Mouse (Mus musculus) midbrain, embryonic 16.5 days (tissue): ENCODE measurements at regions not wholly inside any gene's neighbourhood (a gene's known extent, or its start where the extent isn't known, plus 50 kb on each side); places are given as distances from the start of the nearest gene placed in this dataset.

ENCODE experiments used
- ATAC-seq: fragments of 200-750 bp; cut with Nextera tagmentation; 2 replicates; pipeline ENCODE4 v1.8.0; 2017; ENCODE audit warnings: moderate TSS enrichment
- H3K27ac ChIP-seq: fragments of 300-500 bp; sonication (generic); 2 replicates; pipeline ENCODE4 v1.5.1; 2014; ENCODE audit warnings: mild to moderate bottlenecking, low read length, mixed read lengths
- H3K27me3 ChIP-seq: fragments of 300-500 bp; sonication (generic); 2 replicates; pipeline ENCODE4 v1.6.1; 2014; ENCODE audit warnings: low read depth, low read length, mixed read lengths; ENCODE audit not compliant: control insufficient read depth, insufficient read depth
- H3K36me3 ChIP-seq: fragments of 300-500 bp; sonication (generic); 2 replicates; pipeline ENCODE4 v1.6.1; 2014; ENCODE audit warnings: mild to moderate bottlenecking, low read length, moderate library complexity, mixed read lengths; ENCODE audit not compliant: control insufficient read depth, insufficient read depth
- H3K4me1 ChIP-seq: fragments of 300-500 bp; sonication (generic); 2 replicates; pipeline ENCODE4 v1.6.1; 2014; ENCODE audit warnings: mild to moderate bottlenecking, low read length, mixed read lengths; ENCODE audit not compliant: control insufficient read depth, insufficient read depth
- H3K4me2 ChIP-seq: fragments of 300-500 bp; sonication (generic); 2 replicates; pipeline ENCODE4 v1.6.1; 2014; ENCODE audit warnings: mild to moderate bottlenecking, low read length, mixed read lengths
- H3K4me3 ChIP-seq: fragments of 300-500 bp; sonication (generic); 2 replicates; pipeline ENCODE4 v1.5.1; 2014; ENCODE audit warnings: low read depth, mild to moderate bottlenecking, low read length, moderate library complexity, mixed read lengths
- H3K9ac ChIP-seq: fragments of 300-500 bp; sonication (generic); 2 replicates; pipeline ENCODE4 v1.6.1; 2014; ENCODE audit warnings: low read depth, low read length, mixed read lengths
- H3K9me3 ChIP-seq: fragments of 300-500 bp; sonication (generic); replicated peaks from 2 replicates; pipeline ENCODE4 v1.6.1; 2014; ENCODE audit warnings: mild to moderate bottlenecking, low read length, mixed read lengths; ENCODE audit not compliant: control insufficient read depth, poor library complexity, severe bottlenecking
- WGBS: fragments of 180-500 bp; shearing (Covaris S2); extraction: QIAGEN DNeasy Blood & Tissue Kit; methylation state at CpG from one replicate; pipeline ENCODE4 v1.1.7; 2014; 5-methylcytosine and 5-hydroxymethylcytosine counted together

- Histone ChIP-seq H3K4me2 (no peak overlapping the region), H3K9me3 (no peaks in the 10 kb centered on the region), H3K4me1 (no peaks in the 10 kb centered on the region), H3K9ac (no peak overlapping the region), H3K4me3 (no peak overlapping the region), H3K27me3 (no peaks in the 10 kb centered on the region), H3K27ac (no peak overlapping the region), H3K36me3 (no peaks in the 10 kb centered on the region)
- ATAC-seq = no peak
- 78% methylated on average over 3 of the region's 3 CpGs for WGBS
Measured at GRCm38 (mm10) chr17:82516850-82517249, 698.2 kb upstream of the Pkdcc start.

- H3K4me1 ChIP-seq = no peaks in the 10 kb centered on the region
- WGBS = 85% methylated on average over 2 of the region's 2 CpGs
Measured at GRCm38 (mm10) chr17:82513816-82514215, 701.3 kb upstream of the Pkdcc start.

GRCm38 (mm10) chr17:82504291-82504690, 710.8 kb upstream of the Pkdcc start:
- Histone ChIP-seq H3K36me3 (no peaks in the 10 kb centered on the region), H3K9me3 (no peaks in the 10 kb centered on the region), H3K27ac (no peak overlapping the region), H3K27me3 (no peaks in the 10 kb centered on the region), H3K4me3 (no peak overlapping the region), H3K9ac (no peak overlapping the region), H3K4me1 (no peaks in the 10 kb centered on the region), H3K4me2 (no peak overlapping the region)
- WGBS = 86% methylated on average over 3 of the region's 3 CpGs
- no peak for ATAC-seq

More at GRCm38 (mm10) chr17:82513816-82514215, 701.3 kb upstream of the Pkdcc start:
- H3K9ac ChIP-seq = no peak overlapping the region
- no peak overlapping the region for H3K27ac ChIP-seq
- ATAC-seq = no peak
- no peak overlapping the region for H3K4me2 ChIP-seq
- no peak overlapping the region for H3K4me3 ChIP-seq
- H3K9me3 ChIP-seq = no peaks in the 10 kb centered on the region
- H3K27me3 ChIP-seq = no peaks in the 10 kb centered on the region
- H3K36me3 ChIP-seq = no peaks in the 10 kb centered on the region

GRCm38 (mm10) chr17:82485544-82485943, 729.5 kb upstream of the Pkdcc start:
- no peaks in the 10 kb centered on the region for H3K36me3 ChIP-seq

GRCm38 (mm10) chr17:82484609-82485008, 730.5 kb upstream of the Pkdcc start:
- ATAC-seq = no peak
- H3K9me3 ChIP-seq = no peaks in the 10 kb centered on the region
- H3K9ac ChIP-seq = no peak overlapping the region
- H3K36me3 ChIP-seq = no peaks in the 10 kb centered on the region
- no peak overlapping the region for H3K27ac ChIP-seq
- H3K27me3 ChIP-seq = no peaks in the 10 kb centered on the region
- WGBS = 91% methylated on average over 6 of the region's 6 CpGs
- H3K4me1 ChIP-seq = no peaks in the 10 kb centered on the region
- no peak overlapping the region for H3K4me3 ChIP-seq
- H3K4me2 ChIP-seq = no peak overlapping the region

More at GRCm38 (mm10) chr17:82485544-82485943, 729.5 kb upstream of the Pkdcc start:
- ATAC-seq = no peak
- H3K9ac ChIP-seq = no peak overlapping the region
- no peaks in the 10 kb centered on the region for H3K4me1 ChIP-seq
- H3K9me3 ChIP-seq = no peaks in the 10 kb centered on the region
- no peak overlapping the region for H3K4me2 ChIP-seq
- no peak overlapping the region for H3K4me3 ChIP-seq
- H3K27me3 ChIP-seq = no peaks in the 10 kb centered on the region
- H3K27ac ChIP-seq = no peak overlapping the region
- WGBS = 82% methylated on average over 3 of the region's 3 CpGs

GRCm38 (mm10) chr17:82457972-82458371, 719.8 kb upstream of the Slc8a1 start:
- WGBS = 87% methylated on average over 5 of the region's 5 CpGs
- Histone ChIP-seq H3K36me3 (no peaks in the 10 kb centered on the region), H3K9me3 (no peaks in the 10 kb centered on the region), H3K4me1 (no peaks in the 10 kb centered on the region), H3K27me3 (no peaks in the 10 kb centered on the region), H3K27ac (no peak overlapping the region), H3K9ac (no peak overlapping the region), H3K4me2 (no peak overlapping the region), H3K4me3 (no peak overlapping the region)
- no peak for ATAC-seq

- ATAC-seq = no peak
- WGBS = 79% methylated on average over 1 of the region's 1 CpGs
- Histone ChIP-seq H3K27ac (no peak overlapping the region), H3K36me3 (no peaks in the 10 kb centered on the region), H3K27me3 (no peaks in the 10 kb centered on the region), H3K4me2 (no peak overlapping the region), H3K4me3 (no peak overlapping the region), H3K9me3 (no peaks in the 10 kb centered on the region), H3K4me1 (no peaks in the 10 kb centered on the region), H3K9ac (no peak overlapping the region)
Measured at GRCm38 (mm10) chr17:82453847-82454246, 715.7 kb upstream of the Slc8a1 start.

- Histone ChIP-seq H3K9ac (no peak overlapping the region), H3K36me3 (no peaks in the 10 kb centered on the region), H3K4me3 (no peak overlapping the region), H3K9me3 (no peaks in the 10 kb centered on the region), H3K27me3 (no peaks in the 10 kb centered on the region), H3K27ac (no peak overlapping the region), H3K4me1 (no peaks in the 10 kb centered on the region), H3K4me2 (no peak overlapping the region)
- no peak for ATAC-seq
- WGBS = 94% methylated on average over 3 of the region's 3 CpGs
Measured at GRCm38 (mm10) chr17:82439105-82439504, 700.9 kb upstream of the Slc8a1 start.

- no peaks in the 10 kb centered on the region for H3K9me3 ChIP-seq
- no peak overlapping the region for H3K4me2 ChIP-seq
- no peak overlapping the region for H3K9ac ChIP-seq
- H3K4me1 ChIP-seq = no peaks in the 10 kb centered on the region
- no peak overlapping the region for H3K27ac ChIP-seq
- no peaks in the 10 kb centered on the region for H3K36me3 ChIP-seq
- no peak for ATAC-seq
- H3K4me3 ChIP-seq = no peak overlapping the region
- H3K27me3 ChIP-seq = no peaks in the 10 kb centered on the region
- WGBS = 88% methylated on average over 3 of the region's 3 CpGs
Measured at GRCm38 (mm10) chr17:82437206-82437605, 699.0 kb upstream of the Slc8a1 start.

GRCm38 (mm10) chr17:82432678-82433077, 694.5 kb upstream of the Slc8a1 start:
- H3K9ac ChIP-seq = no peak overlapping the region
- 35% methylated on average over 3 of the region's 3 CpGs for WGBS
- no peaks in the 10 kb centered on the region for H3K9me3 ChIP-seq
- no peaks in the 10 kb centered on the region for H3K36me3 ChIP-seq
- H3K27ac ChIP-seq = no peak overlapping the region
- no peaks in the 10 kb centered on the region for H3K27me3 ChIP-seq
- no peaks in the 10 kb centered on the region for H3K4me1 ChIP-seq
- H3K4me3 ChIP-seq = no peak overlapping the region
- no peak overlapping the region for H3K4me2 ChIP-seq
- no peak for ATAC-seq
